Mouse (Mus musculus) limb, embryonic 14.5 days (tissue): ENCODE measurements around the gene Pdia5. TPM values are rescaled to one million over a fixed set of nuclear protein-coding genes. Genes with fewer than 3 reads are reported as not detected.

Experiments used
- ATAC-seq: fragments of 200-750 bp; cut with Nextera tagmentation; 2 replicates; pipeline ENCODE4 v1.8.0; 2017; ENCODE audit warnings: low read depth, moderate number of reproducible peaks, moderate TSS enrichment; ENCODE audit not compliant: low FRiP score
- DNase-seq: peaks from one replicate; pipeline ENCODE4 v3.0.0-alpha.2; 2015; ENCODE audit warnings: low spot score
- H3K27ac ChIP-seq: fragments of 300-500 bp; sonication (generic); replicated peaks from 2 replicates; pipeline ENCODE4 v1.5.1; 2014; ENCODE audit warnings: low read depth, mild to moderate bottlenecking, low read length, moderate library complexity, mixed read lengths
- H3K27me3 ChIP-seq: fragments of 300-500 bp; sonication (generic); 2 replicates; pipeline ENCODE4 v1.6.1; 2014; ENCODE audit warnings: low read length, mixed read lengths; ENCODE audit not compliant: control insufficient read depth, insufficient read depth
- H3K36me3 ChIP-seq: fragments of 300-500 bp; sonication (generic); 2 replicates; pipeline ENCODE4 v1.6.1; 2014; ENCODE audit warnings: mild to moderate bottlenecking, low read length, moderate library complexity, mixed read lengths; ENCODE audit not compliant: control insufficient read depth, insufficient read depth
- H3K4me1 ChIP-seq: fragments of 300-500 bp; sonication (generic); 2 replicates; pipeline ENCODE4 v1.6.1; 2014; ENCODE audit warnings: antibody characterized with exemption, low read length, mixed read lengths; ENCODE audit not compliant: control insufficient read depth, insufficient read depth
- H3K4me2 ChIP-seq: fragments of 300-500 bp; sonication (generic); replicated peaks from 2 replicates; pipeline ENCODE4 v1.6.1; 2014; ENCODE audit warnings: low read depth, mild to moderate bottlenecking, low read length, moderate library complexity; ENCODE audit not compliant: severe bottlenecking
- H3K4me3 ChIP-seq: fragments of 300-500 bp; sonication (generic); replicated peaks from 2 replicates; pipeline ENCODE4 v1.5.1; 2014; ENCODE audit warnings: low read length
- H3K9ac ChIP-seq: fragments of 300-500 bp; sonication (generic); 2 replicates; pipeline ENCODE4 v1.6.1; 2014; ENCODE audit warnings: mild to moderate bottlenecking, low read depth, low read length, moderate library complexity; ENCODE audit not compliant: severe bottlenecking
- H3K9me3 ChIP-seq: fragments of 300-500 bp; sonication (generic); 2 replicates; pipeline ENCODE4 v1.6.1; 2016; ENCODE audit warnings: low read length; ENCODE audit not compliant: control insufficient read depth
- POLR2A ChIP-seq: fragments of 200-500 bp; IDR thresholded peaks from 2 replicates; pipeline ENCODE4 v1.8.0; 2012; ENCODE audit warnings: inconsistent platforms, mild to moderate bottlenecking, moderate library complexity, borderline replicate concordance; ENCODE audit not compliant: insufficient read depth, insufficient read length; ENCODE audit errors: extremely low read depth
- WGBS: fragments of 180-500 bp; shearing (Covaris S2); extraction: QIAGEN DNeasy Blood & Tissue Kit; methylation state at CpG from one replicate; pipeline ENCODE4 v1.1.7; 2014; 5-methylcytosine and 5-hydroxymethylcytosine counted together
- polyA plus RNA-seq, 2 experiments: library from polyadenylated mRNA; depleted of rRNA in 1 of 2; stranded (reverse) in 1 of 2; unstranded in 1 of 2; fragments of >200 nt; fragmentation: Nextera tagmentation in 1 of 2; extraction: Ambion mirVana in 1 of 2; gene quantifications; 2 replicates each; pipeline versions ENCODE4 v1.2.1 to v1.2.3; 2012 to 2014

Pdia5 gene
- polyA plus RNA-seq, 2 experiments: 24.9 to 49.2 TPM

GRCm38 (mm10) chr16:35442026-35442415, 48.7 kb downstream of the Pdia5 start:
- WGBS: 100% methylated on average over 3 of the region's 4 CpGs
- no peak for TF ChIP-seq POLR2A
- ATAC-seq: no peak

GRCm38 (mm10) chr16:35441346-35442025, 49.2 kb downstream of the Pdia5 start:
- ATAC-seq: no peak
- 93% methylated on average over 9 of the region's 9 CpGs for WGBS
- no peak for TF ChIP-seq POLR2A

More at GRCm38 (mm10) chr16:35442026-35442415, 48.7 kb downstream of the Pdia5 start:
- H3K36me3 ChIP-seq: peaks cover 29% of the 10 kb centered on the region
- H3K4me3 ChIP-seq: no peak overlapping the region
- no peaks in the 10 kb centered on the region for H3K4me1 ChIP-seq
- no peak for DNase-seq
- no peaks in the 10 kb centered on the region for H3K27me3 ChIP-seq
- H3K4me2 ChIP-seq: no peak overlapping the region
- no peak overlapping the region for H3K27ac ChIP-seq
- no peak overlapping the region for H3K9ac ChIP-seq
- no peaks in the 10 kb centered on the region for H3K9me3 ChIP-seq

DNA sequence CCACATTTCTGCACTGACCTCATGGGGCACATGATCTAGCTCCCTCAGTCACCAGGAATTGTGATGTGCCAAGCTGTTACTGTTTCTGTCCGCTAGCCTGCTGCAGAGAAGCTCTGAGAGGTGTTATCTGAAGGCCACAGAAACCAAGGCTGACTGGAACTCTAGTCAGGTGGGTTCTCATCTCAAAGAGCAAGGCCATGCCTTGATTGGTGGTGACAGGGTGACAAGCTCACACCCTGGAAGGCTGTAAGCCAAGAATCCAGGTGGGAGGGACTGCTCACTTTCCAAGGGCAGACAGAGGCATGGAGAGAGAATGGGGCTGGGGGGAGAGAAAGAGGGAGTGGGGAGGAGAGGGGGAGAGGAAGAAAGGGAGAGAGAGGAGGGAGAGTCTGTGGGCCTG, 51.6 kb downstream of the Pdia5 start:
- DNase-seq (no peak), ATAC-seq (no peak)
- Histone ChIP-seq H3K4me3 (no peak overlapping the region), H3K9ac (no peak overlapping the region), H3K9me3 (no peaks in the 10 kb centered on the region), H3K27me3 (no peaks in the 10 kb centered on the region), H3K4me1 (no peaks in the 10 kb centered on the region), H3K4me2 (no peak overlapping the region), H3K27ac (no peak overlapping the region), H3K36me3 (peaks cover 35% of the 10 kb centered on the region)
- WGBS: 80% methylated on average over 1 of the region's 1 CpGs
- no peak for TF ChIP-seq POLR2A

More at GRCm38 (mm10) chr16:35441346-35442025, 49.2 kb downstream of the Pdia5 start:
- Histone ChIP-seq H3K27me3 (no peaks in the 10 kb centered on the region), H3K9me3 (no peaks in the 10 kb centered on the region), H3K4me2 (no peak overlapping the region), H3K9ac (no peak overlapping the region), H3K27ac (no peak overlapping the region), H3K4me1 (no peaks in the 10 kb centered on the region), H3K36me3 (peaks cover 34% of the 10 kb centered on the region), H3K4me3 (no peak overlapping the region)
- no peak for DNase-seq

DNA sequence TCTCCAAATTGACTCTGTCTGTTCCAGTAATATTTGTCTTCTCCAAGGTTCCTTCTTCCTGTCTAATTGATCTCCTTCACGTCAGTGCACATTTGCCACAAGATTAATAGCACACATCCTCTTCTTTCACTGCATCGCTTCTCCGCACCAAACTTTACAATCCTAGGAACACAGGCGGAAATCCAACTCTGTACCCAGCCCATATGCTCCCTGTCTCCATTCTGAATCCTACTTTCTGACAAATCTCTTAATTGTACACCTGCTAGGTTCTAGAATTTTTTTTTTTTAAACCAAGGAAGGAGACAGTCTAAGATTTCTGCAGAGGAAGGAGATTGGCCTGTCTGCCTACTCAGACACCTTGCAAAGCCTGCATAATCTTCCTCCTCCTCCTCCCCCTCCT, 59.1 kb downstream of the Pdia5 start:
- Histone ChIP-seq H3K9me3 (no peaks in the 10 kb centered on the region), H3K27ac (no peak overlapping the region), H3K4me1 (no peaks in the 10 kb centered on the region), H3K9ac (no peak overlapping the region), H3K36me3 (peaks cover 13% of the 10 kb centered on the region), H3K4me2 (no peak overlapping the region), H3K27me3 (no peaks in the 10 kb centered on the region), H3K4me3 (no peak overlapping the region)
- DNase-seq: no peak
- 83% methylated on average over 4 of the region's 4 CpGs for WGBS
- no peak for ATAC-seq
- TF ChIP-seq POLR2A: no peak

DNA sequence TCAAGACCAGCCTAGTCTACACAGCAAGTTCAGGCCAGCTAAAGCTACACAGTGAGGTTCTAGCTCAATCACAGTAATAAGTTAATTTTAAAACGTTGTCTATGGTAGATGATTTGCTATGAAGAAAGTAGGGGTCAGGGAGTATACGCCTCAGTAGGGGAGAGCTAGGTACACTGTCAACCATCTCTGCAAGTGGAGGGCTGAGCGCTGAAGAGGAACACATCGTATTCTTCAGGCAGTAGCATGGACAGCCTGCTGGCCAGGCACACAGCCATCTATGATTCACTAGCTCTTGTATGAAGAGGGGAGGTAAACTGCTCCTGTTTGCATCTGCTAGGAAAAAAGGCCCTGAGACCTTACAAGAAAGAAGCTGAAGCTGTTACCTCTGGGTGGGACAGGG, 65.7 kb downstream of the Pdia5 start:
- WGBS: 85% methylated on average over 4 of the region's 4 CpGs
- no peak overlapping the region for H3K4me3 ChIP-seq

More for the DNA sequence above, 65.7 kb downstream of the Pdia5 start:
- DNase-seq (no peak), ATAC-seq (no peak)
- H3K36me3 ChIP-seq: peaks cover 18% of the 10 kb centered on the region
- H3K9ac ChIP-seq: no peak overlapping the region
- no peaks in the 10 kb centered on the region for H3K4me1 ChIP-seq
- no peak for TF ChIP-seq POLR2A
- H3K4me2 ChIP-seq: no peak overlapping the region
- H3K27me3 ChIP-seq: no peaks in the 10 kb centered on the region
- no peaks in the 10 kb centered on the region for H3K9me3 ChIP-seq
- H3K27ac ChIP-seq: no peak overlapping the region
